Mouse (Mus musculus) central nervous system, embryonic 18 days (tissue): ENCODE measurements around the gene Cdkn2c. TPM values are rescaled to one million over a fixed set of nuclear protein-coding genes. Genes with fewer than 3 reads are reported as not detected.

ENCODE experiments used
- polyA plus RNA-seq: library from polyadenylated mRNA; depleted of rRNA; stranded (reverse); fragments of >200 nt; gene quantifications from 2 replicates; pipeline ENCODE4 v1.2.3, GENCODE M21; 2012; rRNA removed

Gene Cdkn2c
- 6.6 and 7.5 TPM in 2 replicates for polyA plus RNA-seq

DNA sequence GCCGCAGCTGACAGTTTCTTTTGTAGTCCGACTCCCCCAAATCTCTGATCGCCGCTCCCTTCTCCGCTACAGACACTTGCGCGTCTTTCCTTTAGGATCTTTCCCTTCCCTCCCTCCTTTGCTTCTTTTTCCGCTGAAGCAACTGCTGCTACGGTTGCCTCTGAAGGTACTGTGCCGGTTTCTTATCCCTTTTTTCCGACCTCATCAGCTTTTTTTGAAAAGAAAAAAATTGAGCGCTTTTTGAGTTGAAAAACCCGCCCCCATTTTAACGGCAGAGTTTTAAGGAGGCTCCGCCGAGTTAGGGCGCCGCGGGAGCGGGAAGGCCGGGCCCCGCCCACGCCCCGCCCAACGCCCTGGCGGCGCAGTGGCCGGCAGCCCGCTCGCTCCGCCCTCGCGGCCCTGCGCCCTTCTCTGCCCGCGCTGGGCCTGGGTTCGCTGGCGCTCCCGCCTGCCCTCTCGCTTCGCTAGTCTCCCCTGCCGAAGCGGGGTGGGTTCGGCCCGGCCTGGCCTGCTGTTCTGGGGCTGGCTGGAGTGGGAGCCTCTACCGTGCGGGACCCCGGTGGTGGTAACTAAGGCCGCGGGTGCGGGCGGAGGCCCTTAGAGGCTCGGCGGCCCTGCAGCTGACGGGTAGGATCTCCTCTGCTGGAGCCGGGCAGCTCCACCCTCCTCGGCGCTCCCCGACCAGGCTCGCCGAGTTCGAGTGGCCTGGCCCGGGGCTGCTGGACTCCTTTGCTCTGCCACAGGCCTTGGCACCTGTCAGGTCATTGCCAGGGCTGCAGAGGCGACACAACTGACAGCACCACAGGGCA, at the start of gene Cdkn2c:
Gene Cdkn2c, minus strand, starts transcription at position 729 of the 809 bp plus-strand sequence.

GRCm38 (mm10) chr4:109676218-109677215, 9.5 kb upstream of the Cdkn2c start, which contains the start of gene Faf1:
Gene Faf1, plus strand, starts transcription at chr4:109676588.

Other genes starting within 250 kb of the Cdkn2c start
- 100 and 108 TPM in 2 replicates for gene Rnf11, start 182.5 kb downstream of the Cdkn2c start, polyA plus RNA-seq
- not detected in 2 replicates for gene 4930522H14Rik, start 135.9 kb downstream of the Cdkn2c start, polyA plus RNA-seq
- 27.3 and 27.7 TPM in 2 replicates for gene Faf1, start 9.4 kb upstream of the Cdkn2c start, polyA plus RNA-seq